Mouse (Mus musculus): Measurements from ENCODE around the gene 4932414N04Rik. TPM values are rescaled to one million over a fixed set of nuclear protein-coding genes. Genes with fewer than 3 reads are reported as not detected.
"Not testable (repeated sequence)": the region's sequence is repeated elsewhere in the genome, so short reads cannot be mapped to it uniquely, and the experiment has no call there.

The 4932414N04Rik gene
- 0.09 TPM for polyA plus RNA-seq (2021)

- ATAC-seq; CTCF ChIA-PET; in situ Hi-C loops (cut with MboI; ENCODE audit: low pct_unique_long_range_greater_than_20kb); POLR2A ChIA-PET; H3K27me3 ChIP-seq; DNase-seq (ENCODE audit: low read depth, low spot score): not testable (repeated sequence)
Measured at GRCm38 (mm10) chr2:68656186-68656585, at the start of gene 4932414N04Rik. TSS of gene 4932414N04Rik (plus strand) at chr2:68656486.

- no peak for ATAC-seq
- DNase-seq (ENCODE audit: low read depth, low spot score), result no peak
- TF ChIP-seq CTCF (IDR thresholded peaks at IDR 0.05), result no peak
- ChIA-PET POLR2A (interaction anchor here (0.6 kb wide), 1 partner anchor 162 kb away, joined by 3 read pairs; no protein-coding TSS in a partner anchor), CTCF (no interaction called here)
- in situ Hi-C loops (cut with MboI; ENCODE audit: low pct_unique_long_range_greater_than_20kb), result no loop called here
- H3K27me3 ChIP-seq, result no peaks in the 10 kb centered on the region
Measured at GRCm38 (mm10) chr2:68732216-68732615, 75.9 kb downstream of the 4932414N04Rik start.

- peak; percentile 12 for TF ChIP-seq CTCF (IDR thresholded peaks at IDR 0.05)
- POLR2A ChIA-PET, result no interaction called here
Measured at GRCm38 (mm10) chr2:68739772-68740739, 83.8 kb downstream of the 4932414N04Rik start.

GRCm38 (mm10) chr2:68744599-68744998 is 88.3 kb downstream of the 4932414N04Rik start:
- ATAC-seq (no peak), DNase-seq (ENCODE audit: low read depth, low spot score) (no peak)
- TF ChIP-seq CTCF (IDR thresholded peaks at IDR 0.05), result peak; percentile 37
- ChIA-PET POLR2A (no interaction called here), CTCF (interaction anchor here (1.0 to 2.7 kb wide), 4 partner anchors 15 to 180 kb away, joined by 3 to 11 read pairs (median 6); no protein-coding TSS in a partner anchor)
- H3K27me3 ChIP-seq, result no peaks in the 10 kb centered on the region
- in situ Hi-C loops (cut with MboI; ENCODE audit: low pct_unique_long_range_greater_than_20kb), result no loop called here

More at GRCm38 (mm10) chr2:68739772-68740739, 83.8 kb downstream of the 4932414N04Rik start:
- no peaks in the 10 kb centered on the region for H3K27me3 ChIP-seq
- CTCF ChIA-PET, result interaction anchor here (0.8 to 1.3 kb wide), 2 partner anchors 14 to 26 kb away, joined by 3 read pairs; no protein-coding TSS in a partner anchor
- ATAC-seq (peak; percentile 39), DNase-seq (ENCODE audit: low read depth, low spot score) (no peak)
- in situ Hi-C loops (cut with MboI; ENCODE audit: low pct_unique_long_range_greater_than_20kb), result no loop called here

GRCm38 (mm10) chr2:68756179-68756578 is 99.9 kb downstream of the 4932414N04Rik start:
- POLR2A ChIA-PET, result no interaction called here
- no peak for TF ChIP-seq CTCF (IDR thresholded peaks at IDR 0.05)
- ATAC-seq (no peak), DNase-seq (ENCODE audit: low read depth, low spot score) (no peak)
- CTCF ChIA-PET, result interaction anchor here (1.2 to 6.1 kb wide), 7 partner anchors 9 to 198 kb away, joined by 3 to 53 read pairs (median 5); no protein-coding TSS in a partner anchor
- in situ Hi-C loops (cut with MboI; ENCODE audit: low pct_unique_long_range_greater_than_20kb), result loop anchor here (5.0 kb wide), 2 partner anchors 194 to 389 kb away; no protein-coding TSS in a partner anchor
- H3K27me3 ChIP-seq, result no peaks in the 10 kb centered on the region

- ATAC-seq (peak; percentile 57), DNase-seq (ENCODE audit: low read depth, low spot score) (no peak)
- CTCF ChIA-PET, result interaction anchor here (0.7 to 6.1 kb wide), 13 partner anchors 9 to 371 kb away, joined by 3 to 53 read pairs (median 3); no protein-coding TSS in a partner anchor
- in situ Hi-C loops (cut with MboI; ENCODE audit: low pct_unique_long_range_greater_than_20kb), result loop anchor here (5.0 kb wide), 2 partner anchors 194 to 389 kb away; no protein-coding TSS in a partner anchor
- H3K27me3 ChIP-seq, result no peaks in the 10 kb centered on the region
- TF ChIP-seq CTCF (IDR thresholded peaks at IDR 0.05), result peak; percentile 84
- POLR2A ChIA-PET, result interaction anchor here (0.6 to 0.9 kb wide), 2 partner anchors 194 to 507 kb away, joined by 3 to 4 read pairs; no protein-coding TSS in a partner anchor
Measured at GRCm38 (mm10) chr2:68756793-68757192, 100.5 kb downstream of the 4932414N04Rik start.

GRCm38 (mm10) chr2:68765371-68765770 is 109.1 kb downstream of the 4932414N04Rik start:
- POLR2A ChIA-PET, result no interaction called here
- no peaks in the 10 kb centered on the region for H3K27me3 ChIP-seq
- DNase-seq (ENCODE audit: low read depth, low spot score) (no peak), ATAC-seq (no peak)
- no peak for TF ChIP-seq CTCF (IDR thresholded peaks at IDR 0.05)
- in situ Hi-C loops (cut with MboI; ENCODE audit: low pct_unique_long_range_greater_than_20kb), result no loop called here
- CTCF ChIA-PET, result interaction anchor here (0.6 to 1.3 kb wide), 4 partner anchors 8 to 380 kb away, joined by 3 read pairs; no protein-coding TSS in a partner anchor

- no peak for TF ChIP-seq CTCF (IDR thresholded peaks at IDR 0.05)
- ChIA-PET POLR2A (no interaction called here), CTCF (no interaction called here)
- in situ Hi-C loops (cut with MboI; ENCODE audit: low pct_unique_long_range_greater_than_20kb), result no loop called here
- no peaks in the 10 kb centered on the region for H3K27me3 ChIP-seq
- DNase-seq (ENCODE audit: low read depth, low spot score), result no peak
- no peak for ATAC-seq
Measured at GRCm38 (mm10) chr2:68767186-68767890, 111.1 kb downstream of the 4932414N04Rik start.

GRCm38 (mm10) chr2:68782268-68783132 is 126.2 kb downstream of the 4932414N04Rik start:
- H3K27me3 ChIP-seq, result no peaks in the 10 kb centered on the region
- TF ChIP-seq CTCF (IDR thresholded peaks at IDR 0.05), result no peak
- DNase-seq (ENCODE audit: low read depth, low spot score) (no peak), ATAC-seq (peak; percentile 35)
- ChIA-PET POLR2A (no interaction called here), CTCF (interaction anchor here (1.3 to 2.2 kb wide), 2 partner anchors 11 to 22 kb away, joined by 3 to 7 read pairs; no protein-coding TSS in a partner anchor)
- in situ Hi-C loops (cut with MboI; ENCODE audit: low pct_unique_long_range_greater_than_20kb), result loop anchor here (5.0 kb wide), 2 partner anchors 325 to 645 kb away; no protein-coding TSS in a partner anchor

GRCm38 (mm10) chr2:68783664-68784063 is 127.4 kb downstream of the 4932414N04Rik start:
- CTCF ChIA-PET; H3K27me3 ChIP-seq; ATAC-seq; DNase-seq (ENCODE audit: low read depth, low spot score): not testable (repeated sequence)
- in situ Hi-C loops (cut with MboI; ENCODE audit: low pct_unique_long_range_greater_than_20kb), result loop anchor here (5.0 kb wide), 2 partner anchors 324 to 644 kb away; no protein-coding TSS in a partner anchor
- POLR2A ChIA-PET, result interaction anchor here (0.7 kb wide), 1 partner anchor 307 kb away, joined by 3 read pairs; no protein-coding TSS in a partner anchor
